Mouse (Mus musculus): ENCODE results near the gene Tbc1d17.
"Not testable (repeated sequence)": the region's sequence is repeated elsewhere in the genome, so short reads cannot be mapped to it uniquely, and the experiment has no call there.

Gene Tbc1d17

GRCm38 (mm10) chr7:44848561-44849415, at the start of gene Tbc1d17, which contains the start of gene Akt1s1:
Gene Tbc1d17, minus strand, starts transcription at chr7:44849079.
Gene Akt1s1, plus strand, starts transcription at chr7:44848991.
- DNase-seq (ENCODE audit: low spot score in 2 of 2), result peak; percentile 99 to 100

GRCm38 (mm10) chr7:44898607-44899006, 49.7 kb upstream of the Tbc1d17 start:
- DNase-seq (ENCODE audit: low spot score in 2 of 2), result peak in 1 of 2 experiments; percentile 63

GRCm38 (mm10) chr7:44896499-44896898, 47.6 kb upstream of the Tbc1d17 start:
- DNase-seq (ENCODE audit: low spot score in 2 of 2), result no peak

- peak; percentile 90 to 92 for DNase-seq (ENCODE audit: low spot score in 2 of 2)
These were observed 46.9 kb upstream of the Tbc1d17 start, which contains the start of gene Fuz for GRCm38 (mm10) chr7:44895593-44896434. Gene Fuz, plus strand, starts transcription at chr7:44896079.

GRCm38 (mm10) chr7:44895206-44895592, 46.3 kb upstream of the Tbc1d17 start:
- no peak for DNase-seq (ENCODE audit: low spot score in 2 of 2)

- DNase-seq (ENCODE audit: low spot score in 2 of 2), result no peak
These were observed 45.3 kb upstream of the Tbc1d17 start for GRCm38 (mm10) chr7:44894175-44894574.

- DNase-seq (ENCODE audit: low spot score in 2 of 2), result no peak
These were observed 44.3 kb upstream of the Tbc1d17 start for GRCm38 (mm10) chr7:44893197-44893596.

- peak; percentile 91 to 93 for DNase-seq (ENCODE audit: low spot score in 2 of 2)
These were observed 43.5 kb upstream of the Tbc1d17 start, which contains the start of gene Med25 for GRCm38 (mm10) chr7:44892276-44892921. Gene Med25, minus strand, starts transcription at chr7:44892712.

GRCm38 (mm10) chr7:44891611-44892010, 42.7 kb upstream of the Tbc1d17 start:
- DNase-seq (ENCODE audit: low spot score in 2 of 2), result no peak

GRCm38 (mm10) chr7:44890737-44891136, 41.9 kb upstream of the Tbc1d17 start:
- no peak for DNase-seq (ENCODE audit: low spot score in 2 of 2)

- no peak for DNase-seq (ENCODE audit: low spot score in 2 of 2)
These were observed 41.3 kb upstream of the Tbc1d17 start for GRCm38 (mm10) chr7:44890180-44890579.

GRCm38 (mm10) chr7:44888256-44889105, 39.6 kb upstream of the Tbc1d17 start:
- no peak for DNase-seq (ENCODE audit: low spot score in 2 of 2)

- DNase-seq (ENCODE audit: low spot score in 2 of 2), result no peak
These were observed 38.1 kb upstream of the Tbc1d17 start for GRCm38 (mm10) chr7:44886964-44887363.

- DNase-seq (ENCODE audit: low spot score in 2 of 2), result no peak
These were observed 35.8 kb upstream of the Tbc1d17 start for GRCm38 (mm10) chr7:44884637-44885036.

GRCm38 (mm10) chr7:44883036-44883435, 34.2 kb upstream of the Tbc1d17 start:
- no peak for DNase-seq (ENCODE audit: low spot score in 2 of 2)

- no peak for DNase-seq (ENCODE audit: low spot score in 2 of 2)
These were observed 29.0 kb upstream of the Tbc1d17 start for GRCm38 (mm10) chr7:44877833-44878232.

- not testable (repeated sequence) for DNase-seq (ENCODE audit: low spot score in 2 of 2)
These were observed 22.9 kb upstream of the Tbc1d17 start for GRCm38 (mm10) chr7:44871774-44872173.

GRCm38 (mm10) chr7:44871181-44871580, 22.3 kb upstream of the Tbc1d17 start:
- no peak for DNase-seq (ENCODE audit: low spot score in 2 of 2)

- no peak for DNase-seq (ENCODE audit: low spot score in 2 of 2)
These were observed 21.7 kb upstream of the Tbc1d17 start for GRCm38 (mm10) chr7:44870614-44871013.

GRCm38 (mm10) chr7:44869697-44870528, 21.0 kb upstream of the Tbc1d17 start, which contains the start of gene Ptov1:
Gene Ptov1, minus strand, starts transcription at chr7:44869788.
- peak; percentile 92 to 97 for DNase-seq (ENCODE audit: low spot score in 2 of 2)

Data from frontal cortex, postnatal 10 days (tissue).